Mouse (Mus musculus) ES-E14 (cell line): ENCODE results near the gene Ufm1.

Experiments
- MAFK ChIP-seq: IDR thresholded peaks from 2 replicates; pipeline ENCODE4 v1.6.1; 2014; ENCODE audit warnings: mild to moderate bottlenecking, low read depth, low read length, inconsistent platforms; ENCODE audit not compliant: insufficient read depth
- ZNF384 ChIP-seq: IDR thresholded peaks from 2 replicates; pipeline ENCODE4 v1.6.1; 2012; ENCODE audit warnings: low read depth, low read length, inconsistent platforms

GRCm38 (mm10) chr3:53869263-53869662 lies 5.6 kb upstream of the Ufm1 start:
- TF ChIP-seq ZNF384: no peak
- no peak for TF ChIP-seq MAFK
